Mouse (Mus musculus) thymus, postnatal 10 days (tissue): Measurements from ENCODE around the gene Rabl6.

Source experiments
- DNase-seq, 2 experiments: peaks; one replicate each; pipeline ENCODE4 v3.0.0; 2021; ENCODE audit warnings: low spot score in 2 of 2

Gene Rabl6

GRCm38 (mm10) chr2:25607761-25608622 lies at the start of gene Rabl6:
Rabl6 (minus strand) TSS chr2:25608521.
- DNase-seq, result peak; percentile 78 to 84

- no peak for DNase-seq
Observed at GRCm38 (mm10) chr2:25657652-25658051, 49.3 kb upstream of the Rabl6 start, which contains the start of gene Lcn5. Lcn5 (plus strand) TSS chr2:25657952.

- no peak for DNase-seq
Observed at GRCm38 (mm10) chr2:25657246-25657645, 48.9 kb upstream of the Rabl6 start.

- no peak for DNase-seq
Observed at GRCm38 (mm10) chr2:25656691-25657090, 48.4 kb upstream of the Rabl6 start.

- no peak for DNase-seq
Observed at GRCm38 (mm10) chr2:25654502-25654901, 46.2 kb upstream of the Rabl6 start.

GRCm38 (mm10) chr2:25652902-25653301 lies 44.6 kb upstream of the Rabl6 start, which contains the start of gene Lcn8:
Lcn8 (plus strand) TSS chr2:25653120.
- no peak for DNase-seq

GRCm38 (mm10) chr2:25639890-25640289 lies 31.6 kb upstream of the Rabl6 start:
- DNase-seq, result peak; percentile 32 to 67

- DNase-seq, result no peak
Observed at GRCm38 (mm10) chr2:25634046-25634445, 25.7 kb upstream of the Rabl6 start.

GRCm38 (mm10) chr2:25633616-25634015 lies 25.3 kb upstream of the Rabl6 start:
- DNase-seq, result no peak

GRCm38 (mm10) chr2:25628738-25629137 lies 20.4 kb upstream of the Rabl6 start:
- no peak for DNase-seq

GRCm38 (mm10) chr2:25627811-25628210 lies 19.5 kb upstream of the Rabl6 start, which contains the start of gene Fcna:
Fcna (minus strand) TSS chr2:25628030.
- no peak for DNase-seq

- no peak for DNase-seq
Observed at GRCm38 (mm10) chr2:25625986-25626385, 17.7 kb upstream of the Rabl6 start.

- peak; percentile 12 to 70 for DNase-seq
Observed at GRCm38 (mm10) chr2:25621229-25622200, 13.2 kb upstream of the Rabl6 start, which contains the start of gene Tmem141. Tmem141 (minus strand) TSS chr2:25622005.

GRCm38 (mm10) chr2:25620852-25621228 lies 12.5 kb upstream of the Rabl6 start:
- DNase-seq, result no peak

GRCm38 (mm10) chr2:25620386-25620785 lies 12.1 kb upstream of the Rabl6 start:
- no peak for DNase-seq

GRCm38 (mm10) chr2:25617578-25617977 lies 9.3 kb upstream of the Rabl6 start, which contains the start of gene Ccdc183:
Ccdc183 (minus strand) TSS chr2:25617678.
- DNase-seq, result no peak

- DNase-seq, result no peak
Observed at GRCm38 (mm10) chr2:25616398-25616797, 8.1 kb upstream of the Rabl6 start.

GRCm38 (mm10) chr2:25608671-25609070 lies 350 bp upstream of the Rabl6 start:
- no peak for DNase-seq

- no peak for DNase-seq
Observed at GRCm38 (mm10) chr2:25602526-25602925, 5.8 kb downstream of the Rabl6 start.

- no peak for DNase-seq
Observed at GRCm38 (mm10) chr2:25600037-25600436, 8.3 kb downstream of the Rabl6 start.

- DNase-seq, result no peak
Observed at GRCm38 (mm10) chr2:25598749-25599148, 9.6 kb downstream of the Rabl6 start.
